Mouse (Mus musculus): ENCODE data around the gene Rtn4ip1. TPM values are rescaled to one million over a fixed set of nuclear protein-coding genes. Genes with fewer than 3 reads are reported as not detected.

The Rtn4ip1 gene
- polyA plus RNA-seq, 1 experiment, result 9.0 TPM

DNA sequence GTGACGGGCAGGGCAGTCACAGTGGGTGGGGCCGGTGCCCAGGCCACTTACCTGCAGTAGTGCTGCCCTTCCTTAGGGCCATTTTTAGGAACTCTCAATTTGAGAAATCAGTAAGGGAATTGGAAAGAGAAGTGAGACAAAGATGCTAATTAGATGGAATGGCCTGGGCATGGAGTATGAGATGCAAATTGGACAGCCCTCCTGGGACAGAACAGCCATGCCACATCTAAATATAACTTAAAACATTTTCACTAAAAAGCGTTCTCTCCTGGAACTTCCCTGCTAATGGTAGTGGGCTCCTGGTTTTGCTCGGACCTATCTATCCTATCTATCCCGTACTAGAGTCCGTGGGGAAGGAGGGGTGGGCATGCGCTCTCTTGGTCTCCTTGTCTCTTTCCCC lies 3.3 kb upstream of the Rtn4ip1 start:
- WGBS, result 88% methylated on average over 7 of the region's 7 CpGs
- Histone ChIP-seq H3K4me3 (replicated peaks; ENCODE audit: extremely low read depth, low read depth, low read length) (no peak overlapping the region), H3K4me1 (ENCODE audit: control insufficient read depth, insufficient read depth, low read length) (no peaks in the 10 kb centered on the region)
- TF ChIP-seq CTCF (IDR thresholded peaks at IDR 0.05; ENCODE audit: insufficient read depth, low read length) (no peak), POLR2A (IDR thresholded peaks at IDR 0.05; ENCODE audit: borderline replicate concordance, extremely low read depth, low read depth, low read length) (no peak)
- no peak for DNase-seq

DNA sequence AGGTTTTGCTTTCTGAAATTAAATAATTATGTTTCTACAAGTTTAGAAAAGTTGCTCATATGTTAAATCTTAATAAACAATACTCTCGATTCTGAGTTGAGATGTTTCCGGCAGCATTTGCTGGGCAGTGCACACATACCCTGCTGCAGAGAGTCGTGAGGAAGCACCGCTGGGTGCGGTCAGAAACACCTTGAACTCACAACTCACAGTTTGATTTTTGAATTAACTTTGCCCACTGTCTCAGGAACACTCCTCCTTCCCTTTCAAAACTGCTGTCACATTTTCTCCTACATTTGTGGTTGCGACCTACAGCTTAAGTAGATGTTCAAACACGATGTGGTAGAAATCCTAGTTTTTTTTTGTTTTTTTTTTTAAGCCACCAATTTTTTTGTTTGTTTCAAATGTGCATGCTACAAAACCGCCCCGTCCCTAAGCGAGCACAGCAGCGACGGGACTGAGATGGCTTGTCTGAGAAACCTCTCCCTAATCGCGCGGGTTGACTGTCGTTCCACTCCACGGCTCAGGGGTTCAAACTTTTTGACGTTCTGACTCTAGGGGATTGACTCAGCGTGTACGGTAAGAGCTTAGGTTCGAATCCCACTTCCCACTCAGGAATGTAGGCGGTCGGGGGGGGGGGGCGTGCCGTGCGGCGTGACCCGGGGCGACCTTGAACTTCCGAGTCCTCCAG lies 580 bp upstream of the Rtn4ip1 start:
- no peak for DNase-seq

GRCm38 (mm10) chr10:43904569-43904968 lies 3.0 kb downstream of the Rtn4ip1 start:
- no peak for DNase-seq
- TF ChIP-seq CTCF (IDR thresholded peaks at IDR 0.05; ENCODE audit: insufficient read depth, low read length), result no peak
- Histone ChIP-seq H3K4me3 (replicated peaks; ENCODE audit: extremely low read depth, low read depth, low read length) (no peak overlapping the region), H3K4me1 (ENCODE audit: control insufficient read depth, insufficient read depth, low read length) (no peaks in the 10 kb centered on the region)
- 92% methylated on average over 1 of the region's 1 CpGs for WGBS

More for the DNA sequence above, 580 bp upstream of the Rtn4ip1 start:
- no peak for TF ChIP-seq CTCF (IDR thresholded peaks at IDR 0.05; ENCODE audit: insufficient read depth, low read length)
- TF ChIP-seq POLR2A (IDR thresholded peaks at IDR 0.05; ENCODE audit: borderline replicate concordance, extremely low read depth, low read depth, low read length), result no peak
- no peaks in the 10 kb centered on the region for H3K4me1 ChIP-seq (ENCODE audit: control insufficient read depth, insufficient read depth, low read length)
- H3K4me3 ChIP-seq (replicated peaks; ENCODE audit: extremely low read depth, low read depth, low read length), result peak overlapping the region; percentile 93
- 3% methylated on average over 30 of the region's 30 CpGs for WGBS

DNA sequence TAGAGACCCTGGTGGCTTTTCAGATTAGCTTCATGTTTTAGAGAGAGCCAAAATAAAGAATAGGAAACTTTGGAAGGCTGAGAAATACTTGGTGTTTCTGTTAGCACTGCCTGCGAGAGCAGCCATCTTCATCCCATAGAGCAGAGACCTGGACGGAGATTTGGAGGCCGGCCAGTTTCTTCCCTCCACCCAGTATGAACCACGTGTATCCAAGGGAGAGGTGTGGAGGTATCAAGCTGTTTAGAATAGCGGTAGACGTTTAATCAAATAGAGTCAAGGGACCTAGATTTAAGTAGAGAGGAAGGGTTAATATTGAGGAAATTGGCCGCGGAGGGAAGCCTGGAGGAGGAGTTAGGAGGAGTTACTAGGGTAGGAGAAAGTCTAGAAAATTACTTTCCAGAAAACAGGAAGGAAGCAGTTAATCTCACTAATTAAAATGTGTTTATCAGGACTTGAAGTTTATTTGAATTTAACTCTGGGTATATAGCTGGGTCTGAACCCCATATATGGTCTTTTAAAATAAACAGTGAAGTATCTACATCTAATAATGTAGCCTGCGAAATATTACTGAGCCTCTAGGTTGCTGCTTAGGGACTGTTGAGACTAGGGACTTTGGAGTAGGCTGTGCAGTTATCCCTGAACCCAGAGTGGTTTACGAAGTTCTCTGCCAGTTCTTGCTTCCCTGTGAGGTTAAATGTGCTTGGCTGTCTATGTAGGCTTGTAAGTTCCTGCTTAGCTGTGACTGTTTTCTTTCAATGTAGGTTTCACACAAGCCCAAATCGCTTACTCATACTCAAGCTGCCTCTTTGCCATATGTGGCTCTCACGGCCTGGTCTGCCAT lies 8.6 kb downstream of the Rtn4ip1 start:
- WGBS, result 67% methylated on average over 12 of the region's 12 CpGs
- no peak for TF ChIP-seq POLR2A (IDR thresholded peaks at IDR 0.05; ENCODE audit: borderline replicate concordance, extremely low read depth, low read depth, low read length)
- no peak for TF ChIP-seq CTCF (IDR thresholded peaks at IDR 0.05; ENCODE audit: insufficient read depth, low read length)
- no peak for DNase-seq
- H3K4me1 ChIP-seq (ENCODE audit: control insufficient read depth, insufficient read depth, low read length), result no peaks in the 10 kb centered on the region
- H3K4me3 ChIP-seq (replicated peaks; ENCODE audit: extremely low read depth, low read depth, low read length), result no peak overlapping the region

DNA sequence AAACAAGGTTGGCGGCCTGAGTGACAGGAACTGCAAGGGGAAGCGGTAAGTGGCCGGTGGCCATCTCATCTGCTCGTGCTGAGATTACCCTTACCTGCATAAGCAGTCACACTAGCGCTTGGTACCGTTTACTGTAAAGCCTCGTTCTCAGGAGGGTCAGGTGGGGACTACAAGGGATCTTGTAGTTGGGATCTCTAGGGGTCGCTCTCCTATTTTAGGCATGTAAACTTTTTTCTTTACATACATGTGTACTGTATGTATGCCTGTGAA lies 9.2 kb downstream of the Rtn4ip1 start:
- TF ChIP-seq CTCF (IDR thresholded peaks at IDR 0.05; ENCODE audit: insufficient read depth, low read length), result no peak
- TF ChIP-seq POLR2A (IDR thresholded peaks at IDR 0.05; ENCODE audit: borderline replicate concordance, extremely low read depth, low read depth, low read length), result no peak
- Histone ChIP-seq H3K4me1 (ENCODE audit: control insufficient read depth, insufficient read depth, low read length) (no peaks in the 10 kb centered on the region), H3K4me3 (replicated peaks; ENCODE audit: extremely low read depth, low read depth, low read length) (no peak overlapping the region)
- WGBS, result 87% methylated on average over 8 of the region's 8 CpGs
- no peak for DNase-seq

DNA sequence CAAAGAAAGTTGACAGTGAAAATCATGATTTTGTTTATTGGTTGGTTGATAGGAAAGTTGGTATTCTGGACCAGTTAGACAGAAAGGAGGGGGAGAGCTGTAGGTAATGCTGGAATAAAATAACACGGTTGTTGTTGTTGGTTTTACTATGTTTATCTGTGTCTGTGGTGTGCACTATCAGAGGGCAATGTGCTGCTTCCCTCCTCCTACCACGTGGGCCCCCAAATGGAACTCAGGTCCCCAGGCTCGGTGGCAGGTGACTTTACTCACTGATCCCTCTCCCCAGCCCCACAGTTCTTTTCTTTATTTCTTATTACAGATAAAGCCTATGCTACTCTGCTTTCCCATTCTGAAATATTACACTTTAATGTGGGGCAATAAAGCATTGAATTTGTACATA lies 10.6 kb downstream of the Rtn4ip1 start:
- H3K4me1 ChIP-seq (ENCODE audit: control insufficient read depth, insufficient read depth, low read length), result no peaks in the 10 kb centered on the region
- TF ChIP-seq CTCF (IDR thresholded peaks at IDR 0.05; ENCODE audit: insufficient read depth, low read length) (no peak), POLR2A (IDR thresholded peaks at IDR 0.05; ENCODE audit: borderline replicate concordance, extremely low read depth, low read depth, low read length) (no peak)
- no peak overlapping the region for H3K4me3 ChIP-seq (replicated peaks; ENCODE audit: extremely low read depth, low read depth, low read length)
- WGBS, result 93% methylated on average over 3 of the region's 3 CpGs
- no peak for DNase-seq

DNA sequence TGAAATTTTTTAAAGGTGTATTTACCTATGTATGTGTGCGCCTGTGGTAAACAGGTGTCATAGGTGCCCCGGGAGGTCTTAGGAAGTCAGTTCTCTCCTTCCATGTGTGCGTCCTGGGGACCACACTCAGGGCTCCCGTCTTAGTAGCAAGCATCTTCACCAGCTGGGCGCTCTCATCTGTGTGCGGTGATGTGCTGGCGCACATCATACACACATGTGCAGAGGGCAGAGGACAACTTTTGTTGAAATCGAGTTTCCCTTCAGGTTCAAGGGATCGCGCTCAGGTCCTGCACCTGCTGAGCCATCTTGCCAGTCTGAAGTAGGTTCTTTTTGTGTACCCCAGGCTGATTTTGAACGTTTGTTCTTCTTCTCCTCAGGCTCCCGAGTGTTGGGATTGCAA lies 14.6 kb downstream of the Rtn4ip1 start:
- no peaks in the 10 kb centered on the region for H3K4me1 ChIP-seq (ENCODE audit: control insufficient read depth, insufficient read depth, low read length)
- WGBS, result 88% methylated on average over 12 of the region's 12 CpGs
- DNase-seq, result no peak
- TF ChIP-seq POLR2A (IDR thresholded peaks at IDR 0.05; ENCODE audit: borderline replicate concordance, extremely low read depth, low read depth, low read length) (no peak), CTCF (IDR thresholded peaks at IDR 0.05; ENCODE audit: insufficient read depth, low read length) (no peak)
- H3K4me3 ChIP-seq (replicated peaks; ENCODE audit: extremely low read depth, low read depth, low read length), result no peak overlapping the region

DNA sequence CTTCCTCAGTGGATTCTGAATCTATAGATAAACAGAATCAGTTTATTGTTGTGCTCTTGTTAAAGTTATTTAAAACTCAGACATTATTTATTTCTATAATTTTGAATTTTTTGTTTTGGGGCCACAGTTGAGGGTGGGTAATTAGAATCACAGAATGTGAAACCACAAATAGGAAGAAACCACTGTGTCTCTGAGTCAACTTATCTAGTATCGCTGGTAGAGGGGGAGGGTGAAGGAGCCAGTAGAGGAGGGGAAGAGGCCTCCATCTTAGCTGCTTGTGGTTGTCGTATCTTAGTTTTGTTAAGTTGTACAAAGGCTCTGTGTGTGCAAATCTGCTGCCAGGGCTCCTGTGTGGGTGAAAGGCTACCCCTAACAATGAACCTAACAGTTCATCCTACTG lies 15.1 kb downstream of the Rtn4ip1 start:
- H3K4me1 ChIP-seq (ENCODE audit: control insufficient read depth, insufficient read depth, low read length), result no peaks in the 10 kb centered on the region
- TF ChIP-seq POLR2A (IDR thresholded peaks at IDR 0.05; ENCODE audit: borderline replicate concordance, extremely low read depth, low read depth, low read length) (no peak), CTCF (IDR thresholded peaks at IDR 0.05; ENCODE audit: insufficient read depth, low read length) (no peak)
- DNase-seq, result no peak
- no peak overlapping the region for H3K4me3 ChIP-seq (replicated peaks; ENCODE audit: extremely low read depth, low read depth, low read length)
- 72% methylated on average over 2 of the region's 2 CpGs for WGBS

DNA sequence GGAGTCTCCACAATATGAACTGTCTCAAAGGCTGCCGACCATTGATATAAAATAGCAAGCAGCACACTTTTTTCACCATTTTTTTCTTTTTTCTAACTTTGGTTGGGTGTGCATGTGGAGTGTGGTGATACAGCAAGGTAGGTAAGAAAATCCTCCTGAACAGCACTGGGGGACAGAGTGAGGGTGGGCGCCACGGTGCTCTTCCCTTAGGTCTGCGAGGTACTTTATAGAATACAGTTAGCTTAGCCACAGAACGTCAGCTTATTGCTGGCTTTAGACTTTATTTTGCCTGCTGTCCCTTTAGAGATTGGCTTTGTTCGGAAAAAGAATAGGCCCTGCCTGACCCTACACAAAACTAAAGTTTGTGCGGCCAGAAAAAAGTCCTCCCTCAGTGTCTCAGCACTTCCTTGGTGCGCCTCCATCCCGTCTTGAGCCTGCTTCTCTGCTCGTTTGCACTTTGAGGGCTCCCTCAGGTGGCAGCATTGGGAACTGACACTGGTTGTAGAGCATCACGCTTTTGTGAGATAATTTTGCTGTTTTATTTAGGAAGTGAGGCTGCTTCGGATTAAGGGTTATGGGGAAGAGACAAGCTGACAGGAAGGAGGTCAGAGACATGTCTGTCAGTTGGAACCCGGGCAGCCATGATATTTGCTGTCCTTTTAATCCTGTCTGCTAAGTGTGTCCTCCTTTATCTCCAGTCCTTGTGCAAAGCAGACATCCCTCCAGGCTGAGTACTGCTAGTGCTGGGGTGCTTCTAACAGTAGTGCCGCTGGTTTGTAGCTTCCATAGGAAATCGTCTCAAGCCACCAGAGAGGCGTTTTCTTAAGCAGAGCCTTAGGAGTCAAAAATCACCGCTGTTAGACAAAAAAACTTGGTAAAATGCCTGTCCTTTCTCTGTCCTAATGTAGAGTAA lies 17.3 kb downstream of the Rtn4ip1 start:
- H3K4me1 ChIP-seq (ENCODE audit: control insufficient read depth, insufficient read depth, low read length), result no peaks in the 10 kb centered on the region
- TF ChIP-seq POLR2A (IDR thresholded peaks at IDR 0.05; ENCODE audit: borderline replicate concordance, extremely low read depth, low read depth, low read length) (no peak), CTCF (IDR thresholded peaks at IDR 0.05; ENCODE audit: insufficient read depth, low read length) (peak; percentile 93)
- 44% methylated on average over 17 of the region's 17 CpGs for WGBS
- H3K4me3 ChIP-seq (replicated peaks; ENCODE audit: extremely low read depth, low read depth, low read length), result no peak overlapping the region
- DNase-seq, result peak; percentile 77

Data from lung, adult 2 months (tissue).